Mouse (Mus musculus) heart, postnatal 0 days (tissue): ENCODE data around the gene Fuk.

Source experiments
- CTCF ChIP-seq: IDR thresholded peaks from 2 replicates; pipeline ENCODE4 v1.5.1; 2016; ENCODE audit warnings: antibody characterized with exemption, control low read depth, low read depth
- EP300 ChIP-seq: IDR thresholded peaks from 2 replicates; pipeline ENCODE4 v1.6.1; 2016; ENCODE audit warnings: antibody characterized with exemption, low read depth

GRCm38 (mm10) chr8:110895812-110896211, 6.5 kb downstream of the Fuk start:
- TF ChIP-seq CTCF, result no peak
- no peak for TF ChIP-seq EP300
